Mouse (Mus musculus) cerebellum, adult 2 months (tissue): ENCODE results near the gene Fbln2.

Experiments used
- CTCF ChIP-seq: fragments of 200-500 bp; IDR thresholded peaks from 2 replicates; pipeline ENCODE4 v1.5.1; 2011; ENCODE audit warnings: low read depth, mild to moderate bottlenecking, control low read depth, low read length, moderate library complexity, borderline replicate concordance; ENCODE audit not compliant: insufficient read depth
- POLR2A ChIP-seq: fragments of 200-500 bp; IDR thresholded peaks from 2 replicates; pipeline ENCODE4 v1.6.1; 2011; ENCODE audit warnings: low read length, control low read depth, borderline replicate concordance; ENCODE audit not compliant: insufficient read depth

DNA sequence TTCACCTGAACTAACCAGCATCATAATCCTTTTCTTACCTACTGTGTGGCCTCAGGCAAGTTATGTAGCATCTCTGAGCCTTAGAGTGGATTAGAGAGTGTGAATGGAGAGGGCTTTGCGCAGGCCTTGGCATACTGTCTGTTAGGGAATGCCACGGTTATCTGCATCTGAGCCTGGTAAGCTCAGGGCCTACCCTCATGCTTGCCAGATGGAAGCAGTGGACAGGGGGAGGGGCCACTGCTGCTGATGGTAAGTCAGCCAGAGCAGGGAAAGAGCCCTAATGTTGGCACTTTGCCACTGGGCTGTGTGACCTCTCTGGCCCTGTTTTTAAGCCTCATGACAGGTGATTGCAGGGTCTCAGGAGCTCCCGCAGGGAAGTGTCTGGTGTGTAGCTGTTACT lies 87.8 kb downstream of the Fbln2 start:
- TF ChIP-seq POLR2A: no peak
- TF ChIP-seq CTCF: no peak
